Mouse (Mus musculus) heart, embryonic 16.5 days (tissue): ENCODE results near the gene Dnm1l. TPM values are rescaled to one million over a fixed set of nuclear protein-coding genes. Genes with fewer than 3 reads are reported as not detected.
"Not testable (repeated sequence)": the region's sequence is repeated elsewhere in the genome, so short reads cannot be mapped to it uniquely, and the experiment has no call there.

ENCODE experiments used
- ATAC-seq: fragments of 200-750 bp; cut with Nextera tagmentation; replicated peaks from 2 replicates; pipeline ENCODE4 v1.8.0; 2017; ENCODE audit warnings: moderate number of reproducible peaks; ENCODE audit not compliant: insufficient read depth, low FRiP score; ENCODE audit errors: extremely low read depth
- H3K27ac ChIP-seq: fragments of 300-500 bp; sonication (generic); 2 replicates; pipeline ENCODE4 v1.5.1; 2014; ENCODE audit warnings: mild to moderate bottlenecking, low read length, control low read depth, moderate library complexity
- H3K27me3 ChIP-seq: fragments of 300-500 bp; sonication (generic); 2 replicates; pipeline ENCODE4 v1.6.1; 2014; ENCODE audit warnings: low read length, mixed read lengths; ENCODE audit not compliant: control insufficient read depth, insufficient read depth
- H3K36me3 ChIP-seq: fragments of 300-500 bp; sonication (generic); 2 replicates; pipeline ENCODE4 v1.6.1; 2014; ENCODE audit not compliant: control insufficient read depth, insufficient read depth
- H3K4me1 ChIP-seq: fragments of 300-500 bp; sonication (generic); 2 replicates; pipeline ENCODE4 v1.6.1; 2014; ENCODE audit warnings: low read length, mixed read lengths; ENCODE audit not compliant: control insufficient read depth, insufficient read depth
- H3K4me2 ChIP-seq: fragments of 300-500 bp; sonication (generic); 2 replicates; pipeline ENCODE4 v1.6.1; 2014; ENCODE audit warnings: low read depth, mild to moderate bottlenecking, control low read depth, low read length
- H3K4me3 ChIP-seq: fragments of 300-500 bp; sonication (generic); 2 replicates; pipeline ENCODE4 v1.5.1; 2014; ENCODE audit warnings: mild to moderate bottlenecking, control low read depth, low read length
- H3K9ac ChIP-seq: fragments of 300-500 bp; sonication (generic); 2 replicates; pipeline ENCODE4 v1.6.1; 2014; ENCODE audit warnings: low read length, control low read depth
- H3K9me3 ChIP-seq: fragments of 300-500 bp; sonication (generic); replicated peaks from 2 replicates; pipeline ENCODE4 v1.6.1; 2016; ENCODE audit warnings: low read length; ENCODE audit not compliant: control insufficient read depth
- WGBS: fragments of 180-500 bp; shearing (Covaris S2); extraction: QIAGEN DNeasy Blood & Tissue Kit; methylation state at CpG from one replicate; pipeline ENCODE4 v1.1.7; 2014; 5-methylcytosine and 5-hydroxymethylcytosine counted together
- polyA plus RNA-seq: library from polyadenylated mRNA; unstranded; fragments of >200 nt; fragmentation: Nextera tagmentation; extraction: Ambion mirVana; gene quantifications from 2 replicates; pipeline ENCODE4 v1.2.1, GENCODE M21; 2015

Gene Dnm1l
- polyA plus RNA-seq, result 65.8 TPM in 2 replicates

DNA sequence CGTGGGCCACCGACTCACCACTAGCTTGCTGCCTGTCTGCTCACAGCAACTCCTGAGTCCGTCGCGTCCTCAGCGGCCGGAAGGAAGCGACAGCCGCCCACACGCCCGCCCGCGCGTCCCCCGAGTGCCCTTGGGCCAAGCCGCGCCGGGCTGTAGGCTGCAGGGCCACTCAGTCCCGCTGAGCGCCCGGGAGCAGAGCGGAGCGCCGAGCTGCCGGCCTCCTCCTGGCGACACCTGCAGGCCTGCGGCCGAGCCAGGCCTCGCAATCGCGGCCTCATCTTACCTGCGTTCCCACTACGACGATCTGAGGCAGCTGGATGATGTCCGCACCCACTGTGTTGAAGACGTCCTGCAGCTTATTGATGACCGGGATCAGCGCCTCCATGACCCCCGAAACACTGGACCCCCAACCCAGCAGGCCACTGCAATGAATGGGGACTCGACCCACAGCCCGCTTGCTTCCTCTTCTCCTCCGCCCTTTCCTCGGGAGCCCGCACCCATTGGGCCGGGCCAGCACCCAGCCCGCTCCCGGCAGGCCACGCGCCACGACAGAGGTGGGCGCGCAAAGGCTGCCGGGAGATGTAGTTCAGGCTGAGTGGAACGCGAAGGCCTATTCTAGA lies at the start of gene Dnm1l:
Gene Dnm1l (minus strand): TSS at position 479 of the 620 bp plus-strand sequence.
- Histone ChIP-seq H3K4me1 (peaks cover 9% of the 10 kb centered on the region), H3K27ac (peak within 1 kb of the TSS; percentile 100), H3K4me2 (peak within 1 kb of the TSS; percentile 88), H3K4me3 (peak within 1 kb of the TSS; percentile 95), H3K27me3 (no peaks in the 10 kb centered on the region), H3K9me3 (no peaks in the 10 kb centered on the region), H3K36me3 (no peaks in the 10 kb centered on the region), H3K9ac (peak within 1 kb of the TSS; percentile 96)
- WGBS, result under 1% methylated on average over 55 of the region's 55 CpGs
- peak; percentile 99 for ATAC-seq

DNA sequence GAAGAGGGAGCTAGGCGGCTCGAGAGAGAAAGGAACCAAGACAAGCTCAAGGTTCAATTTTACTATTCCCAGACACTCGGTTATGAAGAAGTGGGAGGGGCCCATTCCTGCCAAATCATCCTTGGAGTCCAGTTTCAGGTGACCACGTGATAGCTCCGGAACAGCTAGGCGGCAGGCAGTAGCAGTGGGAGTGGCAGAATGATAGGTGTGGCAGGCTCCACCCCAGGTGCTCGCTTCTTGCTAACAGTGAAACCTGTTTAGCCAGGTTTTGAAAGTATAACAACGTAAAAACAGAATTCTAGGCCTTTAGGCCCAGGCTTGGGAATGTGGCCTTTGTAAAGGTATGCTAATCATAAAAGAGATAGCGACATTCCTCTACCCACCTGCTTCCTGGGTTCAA lies 8.5 kb upstream of the Dnm1l start:
- not testable (repeated sequence) for H3K4me2 ChIP-seq, H3K4me3 ChIP-seq, H3K9me3 ChIP-seq, H3K36me3 ChIP-seq, ATAC-seq, H3K27me3 ChIP-seq, H3K9ac ChIP-seq, H3K4me1 ChIP-seq, H3K27ac ChIP-seq
- 60% methylated on average over 8 of the region's 9 CpGs for WGBS

DNA sequence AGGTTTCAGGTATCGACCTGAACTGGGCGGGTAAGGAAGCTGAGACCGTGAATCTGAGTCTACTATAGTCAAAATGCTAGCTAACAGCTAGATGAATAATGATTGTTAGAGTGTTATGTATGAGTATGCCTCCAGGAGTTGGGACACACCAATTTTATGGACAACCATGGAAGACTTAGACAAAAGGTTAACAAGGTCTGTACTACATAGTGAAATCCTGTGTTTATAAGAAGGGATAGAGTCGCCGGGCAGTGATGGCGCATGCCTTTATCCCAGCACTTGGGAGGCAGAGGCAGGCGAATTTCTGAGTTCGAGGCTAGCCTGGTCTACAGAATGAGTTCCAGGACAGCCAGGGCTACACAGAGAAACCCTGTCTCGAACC lies 333 bp upstream of the Dnm1l start:
- Histone ChIP-seq H3K27ac (peak overlapping the region; percentile 100; the same call in 1 of the 2 replicates), H3K9ac (peak overlapping the region; percentile 96; the same call in 1 of the 2 replicates), H3K4me3 (peak overlapping the region; percentile 95), H3K4me2 (peak overlapping the region; percentile 88)
- not testable (repeated sequence) for H3K27me3 ChIP-seq, ATAC-seq, H3K36me3 ChIP-seq, H3K9me3 ChIP-seq, H3K4me1 ChIP-seq
- WGBS, result 54% methylated on average over 9 of the region's 9 CpGs

DNA sequence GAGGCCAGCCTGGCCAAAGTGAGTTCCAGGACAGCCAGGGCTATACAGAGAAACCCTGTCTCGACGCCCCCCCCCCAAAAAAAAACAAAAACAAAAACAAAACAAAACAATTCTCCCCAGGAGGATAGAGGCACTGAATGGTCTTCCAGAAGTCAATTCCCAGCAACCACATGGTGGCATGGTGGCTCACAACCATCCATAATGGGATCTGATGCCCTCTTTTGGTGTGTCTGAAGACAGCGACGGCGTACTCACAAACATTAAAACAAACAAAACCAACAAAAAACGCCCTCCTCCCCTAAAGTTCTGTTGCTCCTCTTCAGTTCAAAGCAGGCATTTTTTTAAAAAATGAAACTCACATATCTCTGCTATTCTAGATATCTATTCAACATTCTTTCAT lies 851 bp downstream of the Dnm1l start:
- ATAC-seq, result no peak
- peak overlapping the region; percentile 96 for H3K9ac ChIP-seq
- peak overlapping the region; percentile 95 for H3K4me3 ChIP-seq
- peak overlapping the region; percentile 100 for H3K27ac ChIP-seq
- H3K27me3 ChIP-seq, result no peaks in the 10 kb centered on the region
- H3K36me3 ChIP-seq, result no peaks in the 10 kb centered on the region; the same call in 1 of the 2 replicates
- no peaks in the 10 kb centered on the region for H3K9me3 ChIP-seq
- peak overlapping the region; percentile 88 for H3K4me2 ChIP-seq
- H3K4me1 ChIP-seq, result peaks cover 9% of the 10 kb centered on the region
- WGBS, result 6% methylated on average over 6 of the region's 6 CpGs

DNA sequence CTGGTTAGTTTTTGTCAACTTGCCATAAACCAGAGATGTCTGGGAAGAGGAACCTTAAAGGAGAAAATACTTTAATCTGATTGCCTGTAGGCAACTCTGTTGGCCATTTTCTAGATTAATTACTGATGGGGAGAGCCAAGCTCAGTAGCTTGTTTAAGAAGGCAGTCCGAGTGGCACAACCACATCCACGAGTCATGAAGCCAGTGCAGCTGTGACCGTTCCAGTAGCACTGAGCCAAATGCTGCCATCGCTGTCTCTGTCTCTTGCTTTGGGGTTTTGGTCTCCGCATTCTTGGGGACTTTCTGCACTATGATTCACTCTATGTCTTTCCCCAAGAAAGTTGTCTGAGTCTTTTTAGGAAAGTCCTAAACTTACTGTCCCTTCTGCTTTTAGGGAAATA lies 12.3 kb downstream of the Dnm1l start:
- peaks cover 11% of the 10 kb centered on the region; the same call in 1 of the 2 replicates for H3K36me3 ChIP-seq
- peaks cover 3% of the 10 kb centered on the region; the same call in 1 of the 2 replicates for H3K4me1 ChIP-seq
- no peak overlapping the region for H3K9ac ChIP-seq
- no peak overlapping the region for H3K4me3 ChIP-seq
- no peak overlapping the region for H3K27ac ChIP-seq
- 82% methylated on average over 5 of the region's 5 CpGs for WGBS
- no peaks in the 10 kb centered on the region for H3K27me3 ChIP-seq
- no peak overlapping the region for H3K4me2 ChIP-seq
- no peaks in the 10 kb centered on the region for H3K9me3 ChIP-seq
- no peak for ATAC-seq

DNA sequence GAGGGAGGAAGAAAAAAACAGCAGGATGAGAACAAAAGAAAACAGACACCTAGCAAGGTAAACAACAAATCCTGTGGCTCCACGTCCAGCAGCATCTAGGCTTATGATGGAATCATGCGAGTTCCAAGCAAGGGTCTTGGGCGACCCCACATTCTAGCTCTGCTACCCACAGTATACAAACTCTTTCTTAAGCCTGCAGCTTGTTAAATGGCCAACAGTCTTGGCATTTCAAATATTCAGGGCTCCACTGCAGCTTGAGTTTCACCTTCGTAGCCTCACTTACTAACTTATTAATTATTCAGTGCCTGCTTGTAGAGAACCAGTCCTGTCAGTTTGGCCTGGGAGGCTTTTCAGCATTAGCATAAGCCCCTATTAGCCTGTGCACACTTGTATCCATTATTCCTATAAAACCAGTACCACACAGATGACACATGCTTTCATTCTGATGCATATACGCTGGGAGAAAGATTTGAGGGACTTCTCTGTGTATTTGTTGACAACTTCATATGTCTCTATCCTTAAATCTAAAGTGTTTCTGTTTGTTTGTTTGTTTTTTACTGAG lies 32.9 kb downstream of the Dnm1l start:
- no peak overlapping the region for H3K9ac ChIP-seq
- no peak overlapping the region for H3K4me3 ChIP-seq
- H3K4me2 ChIP-seq, result no peak overlapping the region
- no peaks in the 10 kb centered on the region for H3K4me1 ChIP-seq
- no peaks in the 10 kb centered on the region for H3K9me3 ChIP-seq
- ATAC-seq, result no peak
- 83% methylated on average over 5 of the region's 5 CpGs for WGBS
- H3K27me3 ChIP-seq, result no peaks in the 10 kb centered on the region
- H3K36me3 ChIP-seq, result peaks cover 38% of the 10 kb centered on the region
- no peak overlapping the region for H3K27ac ChIP-seq

DNA sequence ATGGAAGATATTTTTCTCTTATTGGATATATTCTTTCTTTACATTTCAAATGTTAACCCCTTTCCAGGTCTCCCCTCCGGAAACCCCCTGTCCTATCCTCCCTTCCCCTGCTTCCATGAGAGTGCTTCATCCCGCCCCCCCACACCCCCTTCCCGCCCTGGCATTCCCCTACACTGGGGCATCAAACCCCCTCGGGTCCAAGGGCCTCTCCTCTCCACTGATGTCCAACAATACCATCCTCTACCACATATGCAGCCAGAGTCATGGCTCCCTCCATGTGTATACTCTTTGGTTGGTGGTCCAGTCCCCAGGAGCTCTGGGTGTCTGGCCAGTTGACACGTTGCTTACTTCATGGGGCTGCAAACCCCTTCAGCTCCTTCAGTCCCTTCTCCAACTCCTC lies 47.4 kb downstream of the Dnm1l start:
- ATAC-seq, result no peak
- Histone ChIP-seq H3K4me2 (no peak overlapping the region), H3K4me1 (no peaks in the 10 kb centered on the region), H3K27me3 (no peaks in the 10 kb centered on the region), H3K27ac (no peak overlapping the region), H3K4me3 (no peak overlapping the region), H3K36me3 (peaks cover 37% of the 10 kb centered on the region), H3K9me3 (no peaks in the 10 kb centered on the region), H3K9ac (no peak overlapping the region)
- WGBS, result 85% methylated on average over 5 of the region's 5 CpGs

DNA sequence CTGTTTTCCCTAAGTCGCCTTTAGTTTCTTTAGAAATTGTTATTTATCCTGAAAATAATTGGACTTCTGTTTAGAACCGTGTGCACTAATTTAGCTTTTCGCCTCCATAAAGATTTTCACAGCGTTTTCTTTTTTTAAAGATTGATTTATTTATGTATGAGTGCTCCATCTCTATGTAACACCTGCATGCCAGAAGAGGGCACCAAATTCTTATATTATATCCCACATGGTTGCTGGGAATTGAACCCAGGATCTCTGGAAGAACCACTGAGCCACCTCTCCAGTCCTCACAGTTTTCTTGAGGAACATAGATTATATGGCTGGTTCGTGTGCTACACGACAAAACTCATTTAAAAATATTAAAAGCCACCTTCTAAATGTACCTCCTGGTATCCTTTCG lies 54.9 kb downstream of the Dnm1l start:
- Histone ChIP-seq H3K4me3 (peak overlapping the region; percentile 85), H3K27me3 (no peaks in the 10 kb centered on the region), H3K36me3 (peaks cover 12% of the 10 kb centered on the region), H3K27ac (no peak overlapping the region; the same call in 1 of the 2 replicates), H3K4me1 (peaks cover 10% of the 10 kb centered on the region), H3K9me3 (no peaks in the 10 kb centered on the region), H3K9ac (peak overlapping the region; percentile 88), H3K4me2 (peak overlapping the region; percentile 61)
- no peak for ATAC-seq
- WGBS, result 18% methylated on average over 7 of the region's 7 CpGs

DNA sequence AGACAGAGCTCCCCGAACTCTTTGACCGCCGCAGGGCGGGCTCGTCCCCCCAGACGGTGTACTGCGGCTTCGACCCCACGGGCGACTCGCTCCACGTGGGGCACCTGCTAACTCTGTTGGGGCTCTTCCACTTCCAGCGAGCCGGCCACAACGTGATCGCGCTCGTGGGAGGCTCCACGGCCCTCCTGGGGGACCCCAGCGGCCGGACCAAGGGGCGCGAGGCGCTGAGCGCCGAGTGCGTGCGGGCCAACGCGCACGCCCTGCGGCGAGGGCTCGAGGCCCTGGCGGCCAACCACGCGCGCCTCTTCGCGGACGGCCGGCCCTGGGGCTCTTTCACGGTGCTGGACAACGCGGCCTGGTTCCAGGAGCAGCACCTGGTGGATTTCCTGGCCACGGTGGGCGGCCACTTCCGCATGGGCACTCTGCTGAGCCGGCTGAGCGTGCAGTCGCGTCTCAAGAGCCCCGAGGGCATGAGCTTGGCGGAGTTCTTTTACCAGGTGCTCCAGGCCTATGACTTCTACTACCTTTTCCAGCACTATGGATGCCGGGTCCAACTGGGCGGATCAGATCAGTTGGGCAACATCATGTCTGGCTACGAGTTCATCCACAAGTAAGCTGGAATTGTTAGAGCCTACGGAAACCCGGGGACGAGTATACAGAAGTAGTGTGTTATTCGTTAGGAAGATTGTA lies 55.5 kb downstream of the Dnm1l start:
- Histone ChIP-seq H3K9me3 (no peaks in the 10 kb centered on the region), H3K4me2 (peak overlapping the region; percentile 61), H3K9ac (peak overlapping the region; percentile 88), H3K4me1 (peaks cover 10% of the 10 kb centered on the region), H3K27ac (peak overlapping the region; percentile 86), H3K36me3 (peaks cover 12% of the 10 kb centered on the region), H3K4me3 (peak overlapping the region; percentile 85), H3K27me3 (no peaks in the 10 kb centered on the region)
- ATAC-seq, result peak; percentile 57
- under 1% methylated on average over 61 of the region's 61 CpGs for WGBS
